Mouse (Mus musculus) embryonic facial prominence, embryonic 14.5 days (tissue): ENCODE measurements at regions not wholly inside any gene's neighbourhood (a gene's known extent, or its start where the extent isn't known, plus 50 kb on each side); places are given as distances from the start of the nearest gene placed in this dataset.
"Not testable (repeated sequence)": the region's sequence is repeated elsewhere in the genome, so short reads cannot be mapped to it uniquely, and the experiment has no call there.

Experiments
- ATAC-seq: fragments of 200-750 bp; cut with Nextera tagmentation; 2 replicates; pipeline ENCODE4 v1.8.0; 2017; ENCODE audit warnings: low read depth, moderate number of reproducible peaks, moderate TSS enrichment
- DNase-seq: peaks from one replicate; pipeline ENCODE4 v3.0.0-alpha.2; 2015; ENCODE audit warnings: low spot score
- H3K27ac ChIP-seq: fragments of 300-500 bp; sonication (generic); replicated peaks from 2 replicates; pipeline ENCODE4 v1.5.1; 2014; ENCODE audit warnings: low read depth, mild to moderate bottlenecking, low read length, moderate library complexity
- H3K27me3 ChIP-seq: fragments of 300-500 bp; sonication (generic); replicated peaks from 2 replicates; pipeline ENCODE4 v1.6.1; 2014; ENCODE audit warnings: low read length; ENCODE audit not compliant: control insufficient read depth, insufficient read depth
- H3K36me3 ChIP-seq: fragments of 300-500 bp; sonication (generic); 2 replicates; pipeline ENCODE4 v1.6.1; 2014; ENCODE audit warnings: low read length, mixed read lengths; ENCODE audit not compliant: control insufficient read depth, insufficient read depth
- H3K4me1 ChIP-seq: fragments of 300-500 bp; sonication (generic); 2 replicates; pipeline ENCODE4 v1.6.1; 2014; ENCODE audit warnings: antibody characterized with exemption, low read length; ENCODE audit not compliant: control insufficient read depth, insufficient read depth
- H3K4me2 ChIP-seq: fragments of 300-500 bp; sonication (generic); 2 replicates; pipeline ENCODE4 v1.6.1; 2014; ENCODE audit warnings: low read depth, mild to moderate bottlenecking, low read length, moderate library complexity, mixed read lengths
- H3K4me3 ChIP-seq: fragments of 300-500 bp; sonication (generic); 2 replicates; pipeline ENCODE4 v1.5.1; 2014; ENCODE audit warnings: low read depth, mild to moderate bottlenecking, low read length
- H3K9ac ChIP-seq: fragments of 300-500 bp; sonication (generic); 2 replicates; pipeline ENCODE4 v1.6.1; 2014; ENCODE audit warnings: low read depth, mild to moderate bottlenecking, low read length, moderate library complexity, mixed read lengths
- H3K9me3 ChIP-seq: fragments of 300-500 bp; sonication (generic); 2 replicates; pipeline ENCODE4 v1.6.1; 2016; ENCODE audit warnings: low read length; ENCODE audit not compliant: control insufficient read depth
- WGBS: fragments of 180-500 bp; shearing (Covaris S2); extraction: QIAGEN DNeasy Blood & Tissue Kit; methylation state at CpG from one replicate; pipeline ENCODE4 v1.1.7; 2014; 5-methylcytosine and 5-hydroxymethylcytosine counted together

DNA sequence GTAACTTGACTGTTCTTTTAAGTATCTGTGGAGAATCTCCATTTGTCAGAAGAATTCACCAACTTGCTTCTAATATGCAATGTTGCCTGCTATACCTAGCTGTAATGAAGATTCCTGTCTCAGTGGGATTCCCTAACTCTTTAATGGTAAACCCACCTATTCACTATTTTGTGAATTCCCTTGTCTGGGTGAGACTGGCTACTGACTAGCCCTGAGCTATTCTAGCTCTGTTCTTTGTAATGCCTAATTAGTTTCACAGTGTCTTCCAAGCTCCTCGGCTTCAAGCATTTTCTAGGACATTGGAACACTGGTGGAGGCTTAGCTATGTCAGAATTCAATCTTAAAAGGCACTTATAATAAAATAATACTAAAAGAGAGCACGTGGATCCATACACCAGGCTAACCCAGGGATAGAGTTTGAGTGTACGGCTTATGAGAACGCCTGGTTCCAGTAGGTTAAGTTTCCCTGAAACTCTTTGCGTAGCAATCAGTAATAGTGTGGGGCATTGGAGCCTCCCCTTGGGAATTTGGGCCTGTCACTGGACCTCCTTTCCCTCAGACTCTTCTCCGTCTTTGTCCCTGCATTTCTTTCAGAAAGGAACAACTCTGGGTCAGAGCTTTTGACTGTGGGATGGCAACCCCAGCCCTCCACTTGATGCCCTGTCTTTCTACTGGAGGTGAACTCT, 123.8 kb upstream of the 2610301B20Rik start:
- not testable (repeated sequence) for H3K9ac ChIP-seq, H3K27me3 ChIP-seq, H3K27ac ChIP-seq, H3K4me2 ChIP-seq, H3K4me3 ChIP-seq, DNase-seq, H3K4me1 ChIP-seq, H3K9me3 ChIP-seq, H3K36me3 ChIP-seq, ATAC-seq
- WGBS = 56% methylated on average over 6 of the region's 6 CpGs

DNA sequence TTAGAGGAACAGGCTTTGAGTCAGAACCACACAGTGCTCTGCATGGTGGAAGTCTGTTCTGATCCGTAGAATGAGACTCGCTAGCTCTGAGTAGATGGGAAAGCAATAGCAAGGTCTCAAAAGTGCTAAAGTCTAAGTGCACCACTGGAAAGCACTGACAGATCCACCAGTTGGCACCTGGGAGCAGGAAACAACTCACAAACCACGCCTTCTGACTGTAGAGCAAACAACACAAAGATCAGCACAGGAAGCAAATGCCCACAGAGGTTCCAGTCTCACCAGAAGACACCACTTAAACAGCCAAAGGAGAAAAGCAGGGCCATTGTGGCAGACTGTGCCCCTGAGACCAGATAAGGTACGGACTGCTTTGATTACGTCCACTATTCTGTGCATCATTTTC, 121.1 kb upstream of the 2610301B20Rik start:
- DNase-seq = no peak
- no peak overlapping the region for H3K4me3 ChIP-seq
- H3K4me2 ChIP-seq = no peak overlapping the region
- no peak for ATAC-seq
- no peaks in the 10 kb centered on the region for H3K27me3 ChIP-seq
- no peak overlapping the region for H3K27ac ChIP-seq
- no peaks in the 10 kb centered on the region for H3K4me1 ChIP-seq
- no peaks in the 10 kb centered on the region for H3K36me3 ChIP-seq
- H3K9me3 ChIP-seq = no peaks in the 10 kb centered on the region
- 91% methylated on average over 5 of the region's 5 CpGs for WGBS
- H3K9ac ChIP-seq = no peak overlapping the region

GRCm38 (mm10) chr4:10759491-10759890, 114.8 kb upstream of the 2610301B20Rik start:
- Histone ChIP-seq H3K27me3 (no peaks in the 10 kb centered on the region), H3K9me3 (no peaks in the 10 kb centered on the region), H3K9ac (no peak overlapping the region), H3K27ac (no peak overlapping the region), H3K36me3 (no peaks in the 10 kb centered on the region), H3K4me2 (no peak overlapping the region), H3K4me3 (no peak overlapping the region), H3K4me1 (no peaks in the 10 kb centered on the region)
- no peak for ATAC-seq
- WGBS = 93% methylated on average over 4 of the region's 4 CpGs
- DNase-seq = no peak

DNA sequence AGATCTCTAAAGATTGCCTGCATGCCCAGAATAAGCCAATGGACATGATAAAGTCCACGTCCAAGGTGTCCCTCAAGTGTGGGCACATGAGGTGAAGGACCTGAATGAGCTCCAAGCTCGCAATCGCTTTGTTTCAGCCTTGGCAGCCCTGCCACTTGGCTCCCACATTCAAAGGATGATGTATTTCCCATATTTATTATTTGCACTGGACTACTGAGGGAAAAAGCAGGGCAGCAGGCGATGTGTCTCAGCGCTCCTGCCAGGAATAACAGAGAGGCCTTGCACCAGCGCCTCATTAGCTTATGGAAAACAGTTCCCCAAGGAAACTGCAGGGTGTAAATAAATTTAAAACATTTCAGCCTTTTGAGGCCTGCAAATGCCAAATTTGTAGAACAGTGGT, 106.6 kb upstream of the 2610301B20Rik start:
- ATAC-seq = no peak
- DNase-seq = no peak
- no peaks in the 10 kb centered on the region for H3K36me3 ChIP-seq
- H3K27me3 ChIP-seq = no peaks in the 10 kb centered on the region
- no peak overlapping the region for H3K4me3 ChIP-seq
- no peak overlapping the region for H3K27ac ChIP-seq
- no peak overlapping the region for H3K9ac ChIP-seq
- H3K4me2 ChIP-seq = no peak overlapping the region
- no peaks in the 10 kb centered on the region for H3K4me1 ChIP-seq
- H3K9me3 ChIP-seq = no peaks in the 10 kb centered on the region
- WGBS = 68% methylated on average over 6 of the region's 6 CpGs

- no peak overlapping the region for H3K27ac ChIP-seq
- H3K9me3 ChIP-seq = no peaks in the 10 kb centered on the region
- no peak overlapping the region for H3K4me2 ChIP-seq
- H3K9ac ChIP-seq = no peak overlapping the region
- no peak for ATAC-seq
- 89% methylated on average over 13 of the region's 13 CpGs for WGBS
- no peak overlapping the region for H3K4me3 ChIP-seq
- no peak for DNase-seq
- no peaks in the 10 kb centered on the region for H3K36me3 ChIP-seq
- H3K4me1 ChIP-seq = peaks cover 7% of the 10 kb centered on the region
- H3K27me3 ChIP-seq = no peaks in the 10 kb centered on the region
Measured at GRCm38 (mm10) chr4:10770026-10770643, 104.2 kb upstream of the 2610301B20Rik start.

GRCm38 (mm10) chr4:10774557-10775215, 99.6 kb upstream of the 2610301B20Rik start:
- peak overlapping the region; percentile 40 for H3K27ac ChIP-seq

DNA sequence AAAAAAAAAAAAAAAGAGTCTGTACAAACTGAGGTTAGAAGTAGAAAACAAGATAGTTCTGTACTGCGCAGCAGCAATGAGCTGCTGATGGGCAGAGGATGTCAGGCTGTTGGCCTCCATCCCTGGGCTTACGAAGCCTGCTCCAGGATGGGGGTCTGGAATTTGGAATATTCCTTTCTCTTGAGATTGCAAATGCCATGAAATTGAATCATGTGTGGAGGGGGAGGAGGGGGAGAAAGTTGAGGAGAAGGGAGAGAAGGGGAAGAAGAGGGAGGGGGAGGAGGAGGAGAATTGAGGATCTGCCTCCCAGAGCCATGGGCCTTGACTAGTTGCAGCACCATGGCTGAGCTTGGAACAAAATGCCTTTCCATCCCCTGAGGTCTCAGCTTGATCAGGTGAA, 87.6 kb upstream of the 2610301B20Rik start:
- ATAC-seq = no peak; the same call in 1 of the 2 replicates
- Histone ChIP-seq H3K4me2 (no peak overlapping the region), H3K36me3 (no peaks in the 10 kb centered on the region), H3K9ac (no peak overlapping the region), H3K9me3 (no peaks in the 10 kb centered on the region), H3K4me3 (no peak overlapping the region), H3K4me1 (no peaks in the 10 kb centered on the region; the same call in 1 of the 2 replicates), H3K27ac (no peak overlapping the region), H3K27me3 (no peaks in the 10 kb centered on the region)
- 53% methylated on average over 2 of the region's 2 CpGs for WGBS
- DNase-seq = peak; percentile 75

More at GRCm38 (mm10) chr4:10774557-10775215, 99.6 kb upstream of the 2610301B20Rik start:
- Histone ChIP-seq H3K4me2 (no peak overlapping the region), H3K4me3 (no peak overlapping the region), H3K27me3 (no peaks in the 10 kb centered on the region), H3K9me3 (no peaks in the 10 kb centered on the region), H3K4me1 (peaks cover 7% of the 10 kb centered on the region), H3K9ac (no peak overlapping the region), H3K36me3 (no peaks in the 10 kb centered on the region)
- DNase-seq (peak; percentile 91), ATAC-seq (peak; percentile 94)
- WGBS = 5% methylated on average over 3 of the region's 3 CpGs

- Histone ChIP-seq H3K4me2 (no peak overlapping the region), H3K9ac (no peak overlapping the region), H3K9me3 (no peaks in the 10 kb centered on the region), H3K27ac (no peak overlapping the region), H3K36me3 (no peaks in the 10 kb centered on the region), H3K27me3 (no peaks in the 10 kb centered on the region), H3K4me3 (no peak overlapping the region), H3K4me1 (no peaks in the 10 kb centered on the region; the same call in 1 of the 2 replicates)
- DNase-seq (no peak), ATAC-seq (no peak)
Measured at GRCm38 (mm10) chr4:10788306-10788705, 86.0 kb upstream of the 2610301B20Rik start.
